Mouse (Mus musculus) hindbrain, embryonic 14.5 days (tissue): ENCODE results near the gene Gm6040. TPM values are rescaled to one million over a fixed set of nuclear protein-coding genes. Genes with fewer than 3 reads are reported as not detected.

ENCODE experiments used
- ATAC-seq: fragments of 200-750 bp; cut with Nextera tagmentation; 2 replicates; pipeline ENCODE4 v1.8.0; 2017; ENCODE audit warnings: moderate number of reproducible peaks, mild to moderate bottlenecking, moderate TSS enrichment, moderate library complexity; ENCODE audit not compliant: low FRiP score
- DNase-seq: peaks from one replicate; pipeline ENCODE4 v3.0.0-alpha.2; 2015; ENCODE audit warnings: low spot score
- H3K27ac ChIP-seq: fragments of 300-500 bp; sonication (generic); 2 replicates; pipeline ENCODE4 v1.5.1; 2014; ENCODE audit warnings: mild to moderate bottlenecking, moderate library complexity
- H3K27me3 ChIP-seq: fragments of 300-500 bp; sonication (generic); 2 replicates; pipeline ENCODE4 v1.6.1; 2014; ENCODE audit warnings: mild to moderate bottlenecking, low read length, mixed read lengths; ENCODE audit not compliant: control insufficient read depth, insufficient read depth
- H3K36me3 ChIP-seq: fragments of 300-500 bp; sonication (generic); replicated peaks from 2 replicates; pipeline ENCODE4 v1.6.1; 2014; ENCODE audit not compliant: control insufficient read depth, insufficient read depth
- H3K4me1 ChIP-seq: fragments of 300-500 bp; sonication (generic); replicated peaks from 2 replicates; pipeline ENCODE4 v1.6.1; 2014; ENCODE audit warnings: antibody characterized with exemption, low read length, mixed read lengths; ENCODE audit not compliant: control insufficient read depth, insufficient read depth
- H3K4me2 ChIP-seq: fragments of 300-500 bp; sonication (generic); replicated peaks from 2 replicates; pipeline ENCODE4 v1.6.1; 2014; ENCODE audit warnings: mild to moderate bottlenecking, moderate library complexity
- H3K4me3 ChIP-seq: fragments of 300-500 bp; sonication (generic); replicated peaks from 2 replicates; pipeline ENCODE4 v1.5.1; 2014; ENCODE audit warnings: mild to moderate bottlenecking, low read length
- H3K9ac ChIP-seq: fragments of 300-500 bp; sonication (generic); 2 replicates; pipeline ENCODE4 v1.6.1; 2014
- H3K9me3 ChIP-seq: fragments of 300-500 bp; sonication (generic); 2 replicates; pipeline ENCODE4 v1.6.1; 2016; ENCODE audit warnings: low read length; ENCODE audit not compliant: control insufficient read depth
- WGBS: fragments of 180-500 bp; shearing (Covaris S2); extraction: QIAGEN DNeasy Blood & Tissue Kit; methylation state at CpG from one replicate; pipeline ENCODE4 v1.1.7; 2014; 5-methylcytosine and 5-hydroxymethylcytosine counted together
- polyA plus RNA-seq: library from polyadenylated mRNA; unstranded; fragments of >200 nt; fragmentation: Nextera tagmentation; extraction: Ambion mirVana; gene quantifications from 2 replicates; pipeline ENCODE4 v1.2.1, GENCODE M21; 2014

Gene Gm6040
- not detected in 2 replicates for polyA plus RNA-seq

DNA sequence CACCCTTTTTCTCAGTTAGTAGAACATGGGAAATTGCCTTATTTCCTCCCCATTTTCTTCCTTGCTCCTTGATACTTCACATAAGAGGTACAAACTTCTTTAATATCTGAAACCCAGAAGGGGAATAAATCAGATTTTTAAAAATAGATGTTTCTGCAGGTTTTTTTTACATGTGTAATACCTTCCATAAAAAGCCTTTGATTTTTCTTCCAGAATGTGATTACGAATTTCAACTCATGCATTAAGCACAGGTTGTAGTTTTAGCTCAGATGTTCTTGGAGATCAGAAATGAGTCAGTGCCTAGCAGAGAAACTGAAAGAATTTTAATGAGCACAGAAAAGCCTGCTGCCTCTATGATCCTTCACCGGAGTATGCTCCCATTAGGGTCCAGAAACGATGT is at the start of gene Gm6040:
Gm6040 (minus strand) TSS at position 101 of the 400 bp plus-strand sequence.
- no peaks in the 10 kb centered on the region for H3K27me3 ChIP-seq
- H3K4me3 ChIP-seq: no peak within 1 kb of the TSS
- no peaks in the 10 kb centered on the region for H3K4me1 ChIP-seq
- no peak for DNase-seq
- H3K9me3 ChIP-seq: peaks cover 34% of the 10 kb centered on the region
- H3K27ac ChIP-seq: no peak within 1 kb of the TSS
- no peak within 1 kb of the TSS for H3K4me2 ChIP-seq
- no peak within 1 kb of the TSS for H3K9ac ChIP-seq
- H3K36me3 ChIP-seq: no peaks in the 10 kb centered on the region
- 78% methylated on average over 3 of the region's 3 CpGs for WGBS
- ATAC-seq: no peak

- ATAC-seq: no peak
- 83% methylated on average over 2 of the region's 2 CpGs for WGBS
- H3K4me1 ChIP-seq: no peaks in the 10 kb centered on the region
Measured at GRCm38 (mm10) chr8:20964531-20964930, 42.7 kb upstream of the Gm6040 start.

DNA sequence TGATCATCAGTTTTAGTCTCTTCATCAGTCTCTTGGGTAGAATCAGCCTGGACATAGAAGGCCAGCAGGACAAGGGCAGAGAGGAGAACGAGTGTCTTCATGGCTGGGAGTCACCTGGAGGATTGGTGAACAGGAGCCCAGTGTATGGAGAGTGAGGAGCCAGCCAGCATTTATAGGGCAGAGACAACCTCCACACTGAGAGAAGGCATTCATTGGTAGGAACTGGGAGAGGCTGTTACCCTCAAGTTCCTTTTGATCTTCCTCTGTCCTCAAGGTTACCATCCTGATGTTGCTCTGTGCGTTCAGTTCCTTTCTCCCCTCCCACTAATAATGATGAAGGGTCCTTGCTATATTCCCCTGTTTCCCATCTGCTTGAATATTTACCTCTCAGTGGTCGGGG is 22.7 kb upstream of the Gm6040 start, which contains the start of gene AY761185:
AY761185 (minus strand) TSS at position 101 of the 400 bp plus-strand sequence.
- H3K4me3 ChIP-seq: no peak within 1 kb of the TSS
- H3K36me3 ChIP-seq: no peaks in the 10 kb centered on the region
- DNase-seq (no peak), ATAC-seq (no peak)
- no peaks in the 10 kb centered on the region for H3K27me3 ChIP-seq
- H3K9me3 ChIP-seq: peaks cover 34% of the 10 kb centered on the region
- 74% methylated on average over 3 of the region's 3 CpGs for WGBS
- H3K4me2 ChIP-seq: no peak within 1 kb of the TSS
- H3K4me1 ChIP-seq: no peaks in the 10 kb centered on the region
- H3K27ac ChIP-seq: no peak within 1 kb of the TSS
- no peak within 1 kb of the TSS for H3K9ac ChIP-seq

More at GRCm38 (mm10) chr8:20964531-20964930, 42.7 kb upstream of the Gm6040 start:
- Histone ChIP-seq H3K36me3 (no peaks in the 10 kb centered on the region), H3K9ac (no peak overlapping the region), H3K9me3 (peaks cover 9% of the 10 kb centered on the region), H3K4me2 (no peak overlapping the region), H3K4me3 (no peak overlapping the region), H3K27ac (no peak overlapping the region), H3K27me3 (no peaks in the 10 kb centered on the region)
- no peak for DNase-seq

DNA sequence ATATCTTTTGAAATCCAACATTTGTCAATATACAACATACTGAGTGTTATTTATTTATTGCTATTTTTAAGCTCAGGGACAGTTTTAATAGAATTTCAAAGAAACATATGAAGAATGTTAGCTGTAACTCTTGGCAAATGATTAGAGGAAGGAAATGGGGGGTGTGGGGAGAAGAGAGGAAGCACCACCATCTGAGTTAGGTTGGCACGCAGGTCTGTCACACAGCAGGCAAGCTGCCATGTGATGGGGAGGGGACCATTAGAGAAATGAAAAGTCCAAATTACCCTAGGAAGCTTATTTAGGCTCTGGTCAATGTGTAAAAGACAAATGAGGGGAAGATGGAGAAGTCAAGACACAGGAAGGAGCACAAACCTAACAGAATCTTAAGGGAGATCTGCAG is 9.6 kb downstream of the Gm6040 start:
- no peaks in the 10 kb centered on the region for H3K4me1 ChIP-seq
- ATAC-seq (no peak), DNase-seq (no peak)
- peaks cover 26% of the 10 kb centered on the region for H3K9me3 ChIP-seq
- no peak overlapping the region for H3K9ac ChIP-seq
- no peaks in the 10 kb centered on the region for H3K36me3 ChIP-seq
- WGBS: 65% methylated on average over 1 of the region's 1 CpGs
- no peak overlapping the region for H3K4me2 ChIP-seq
- no peaks in the 10 kb centered on the region for H3K27me3 ChIP-seq
- no peak overlapping the region for H3K27ac ChIP-seq
- no peak overlapping the region for H3K4me3 ChIP-seq

- Histone ChIP-seq H3K9me3 (peaks cover 28% of the 10 kb centered on the region), H3K4me2 (no peak overlapping the region), H3K9ac (no peak overlapping the region), H3K4me3 (no peak overlapping the region), H3K4me1 (no peaks in the 10 kb centered on the region), H3K27ac (no peak overlapping the region), H3K36me3 (no peaks in the 10 kb centered on the region), H3K27me3 (no peaks in the 10 kb centered on the region)
- no peak for ATAC-seq
- DNase-seq: no peak
- 70% methylated on average over 2 of the region's 2 CpGs for WGBS
Measured at GRCm38 (mm10) chr8:20908256-20908655, 13.6 kb downstream of the Gm6040 start.

DNA sequence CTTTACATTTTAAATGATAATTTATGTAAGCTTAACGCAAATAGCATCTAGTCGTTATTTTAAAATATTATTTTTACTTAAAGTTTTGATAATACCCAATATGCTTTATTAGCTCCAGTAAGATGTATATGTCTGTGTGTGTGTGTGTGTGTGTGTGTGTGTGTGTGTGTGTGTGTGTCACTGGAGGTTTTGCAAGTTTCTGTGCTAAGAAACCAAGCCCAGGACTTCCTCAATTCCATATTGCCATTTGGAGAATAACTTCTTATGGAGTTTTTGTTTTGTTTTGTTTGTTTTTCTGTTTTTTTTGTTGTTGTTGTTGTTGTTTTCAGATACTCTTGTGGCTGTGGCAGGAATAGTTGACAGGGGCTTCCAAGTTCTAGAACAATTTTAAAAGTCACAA is 14.8 kb downstream of the Gm6040 start:
- no peak overlapping the region for H3K4me2 ChIP-seq
- H3K4me1 ChIP-seq: no peaks in the 10 kb centered on the region
- WGBS: 94% methylated on average over 2 of the region's 2 CpGs
- no peak for ATAC-seq
- no peak overlapping the region for H3K4me3 ChIP-seq
- no peaks in the 10 kb centered on the region for H3K27me3 ChIP-seq
- no peaks in the 10 kb centered on the region for H3K36me3 ChIP-seq
- H3K27ac ChIP-seq: no peak overlapping the region
- H3K9ac ChIP-seq: no peak overlapping the region
- H3K9me3 ChIP-seq: peaks cover 29% of the 10 kb centered on the region
- DNase-seq: no peak

- Histone ChIP-seq H3K4me1 (no peaks in the 10 kb centered on the region), H3K27ac (no peak within 1 kb of the TSS), H3K9ac (no peak within 1 kb of the TSS), H3K27me3 (no peaks in the 10 kb centered on the region), H3K36me3 (no peaks in the 10 kb centered on the region), H3K4me3 (no peak within 1 kb of the TSS), H3K9me3 (peaks cover 41% of the 10 kb centered on the region), H3K4me2 (no peak within 1 kb of the TSS)
- ATAC-seq: no peak
- no peak for DNase-seq
- WGBS: 58% methylated on average over 2 of the region's 2 CpGs
Measured at GRCm38 (mm10) chr8:20902527-20902926, 19.3 kb downstream of the Gm6040 start, which contains the start of gene Gm15056. TSS of gene Gm15056 (minus strand) at chr8:20902627.

GRCm38 (mm10) chr8:20892369-20892768 is 29.5 kb downstream of the Gm6040 start, which contains the start of gene Defb33:
TSS of gene Defb33 (plus strand) at chr8:20892669.
- peaks cover 46% of the 10 kb centered on the region for H3K9me3 ChIP-seq
- H3K4me3 ChIP-seq: no peak within 1 kb of the TSS
- no peak for DNase-seq
- H3K9ac ChIP-seq: no peak within 1 kb of the TSS
- no peaks in the 10 kb centered on the region for H3K4me1 ChIP-seq
- no peak for ATAC-seq
- H3K4me2 ChIP-seq: no peak within 1 kb of the TSS
- no peak within 1 kb of the TSS for H3K27ac ChIP-seq
- no peaks in the 10 kb centered on the region for H3K36me3 ChIP-seq
- no peaks in the 10 kb centered on the region for H3K27me3 ChIP-seq
- WGBS: 87% methylated on average over 2 of the region's 2 CpGs

DNA sequence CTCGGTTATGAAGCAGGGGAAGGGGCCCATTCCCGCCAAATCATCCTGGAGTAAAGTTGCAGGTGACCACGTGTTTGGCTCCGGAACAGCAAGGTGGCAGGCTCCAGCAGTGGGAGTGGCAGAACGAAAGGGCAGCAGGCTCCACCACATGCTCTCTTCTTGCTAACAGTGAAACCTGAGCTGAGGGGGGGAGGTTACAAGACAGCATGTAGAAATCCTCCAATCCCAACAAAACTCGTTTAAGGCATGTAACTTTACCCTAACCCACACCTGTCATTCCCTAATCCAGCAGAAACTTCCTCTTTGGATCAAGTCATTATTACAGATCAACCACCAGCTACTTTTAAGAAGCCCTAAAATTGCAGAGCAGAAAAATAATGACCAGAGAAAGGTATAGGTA is 47.3 kb downstream of the Gm6040 start:
- Histone ChIP-seq H3K9ac (no peak overlapping the region), H3K27ac (no peak overlapping the region), H3K9me3 (peaks cover 12% of the 10 kb centered on the region; the same call in 1 of the 2 replicates), H3K36me3 (no peaks in the 10 kb centered on the region), H3K4me1 (no peaks in the 10 kb centered on the region), H3K27me3 (no peaks in the 10 kb centered on the region), H3K4me3 (no peak overlapping the region), H3K4me2 (no peak overlapping the region)
- ATAC-seq (no peak), DNase-seq (no peak)
- 48% methylated on average over 6 of the region's 6 CpGs for WGBS
